Mouse (Mus musculus) lung, embryonic 16.5 days (tissue): ENCODE measurements around the gene Med24. TPM values are rescaled to one million over a fixed set of nuclear protein-coding genes. Genes with fewer than 3 reads are reported as not detected.

Experiments
- ATAC-seq: fragments of 200-750 bp; cut with Nextera tagmentation; 2 replicates; pipeline ENCODE4 v1.8.0; 2017; ENCODE audit warnings: low read depth, mild to moderate bottlenecking, moderate library complexity
- H3K27ac ChIP-seq: fragments of 300-500 bp; sonication (generic); 2 replicates; pipeline ENCODE4 v1.5.1; 2014; ENCODE audit warnings: mild to moderate bottlenecking, control low read depth, low read length
- H3K27me3 ChIP-seq: fragments of 300-500 bp; sonication (generic); 2 replicates; pipeline ENCODE4 v1.6.1; 2014; ENCODE audit warnings: low read depth, low read length, mixed read lengths; ENCODE audit not compliant: control insufficient read depth, insufficient read depth
- H3K36me3 ChIP-seq: fragments of 300-500 bp; sonication (generic); 2 replicates; pipeline ENCODE4 v1.6.1; 2014; ENCODE audit warnings: low read length; ENCODE audit not compliant: control insufficient read depth, insufficient read depth
- H3K4me1 ChIP-seq: fragments of 300-500 bp; sonication (generic); replicated peaks from 2 replicates; pipeline ENCODE4 v1.6.1; 2014; ENCODE audit warnings: low read length, mixed read lengths; ENCODE audit not compliant: control insufficient read depth, insufficient read depth
- H3K4me2 ChIP-seq: fragments of 300-500 bp; sonication (generic); 2 replicates; pipeline ENCODE4 v1.6.1; 2014; ENCODE audit warnings: low read depth, low read length, control low read depth
- H3K4me3 ChIP-seq: fragments of 300-500 bp; sonication (generic); 2 replicates; pipeline ENCODE4 v1.5.1; 2014; ENCODE audit warnings: mild to moderate bottlenecking, low read length, control low read depth
- H3K9ac ChIP-seq: fragments of 300-500 bp; sonication (generic); 2 replicates; pipeline ENCODE4 v1.6.1; 2014; ENCODE audit warnings: low read length, control low read depth
- H3K9me3 ChIP-seq: fragments of 300-500 bp; sonication (generic); 2 replicates; pipeline ENCODE4 v1.6.1; 2016; ENCODE audit warnings: low read length; ENCODE audit not compliant: control insufficient read depth
- WGBS: fragments of 180-500 bp; shearing (Covaris S2); extraction: QIAGEN DNeasy Blood & Tissue Kit; methylation state at CpG from one replicate; pipeline ENCODE4 v1.1.7; 2014; 5-methylcytosine and 5-hydroxymethylcytosine counted together
- polyA plus RNA-seq: library from polyadenylated mRNA; unstranded; fragments of >200 nt; fragmentation: Nextera tagmentation; extraction: Ambion mirVana; gene quantifications from 2 replicates; pipeline ENCODE4 v1.2.1, GENCODE M21; 2015

The Med24 gene
- polyA plus RNA-seq = 56.6 and 57.8 TPM in 2 replicates

DNA sequence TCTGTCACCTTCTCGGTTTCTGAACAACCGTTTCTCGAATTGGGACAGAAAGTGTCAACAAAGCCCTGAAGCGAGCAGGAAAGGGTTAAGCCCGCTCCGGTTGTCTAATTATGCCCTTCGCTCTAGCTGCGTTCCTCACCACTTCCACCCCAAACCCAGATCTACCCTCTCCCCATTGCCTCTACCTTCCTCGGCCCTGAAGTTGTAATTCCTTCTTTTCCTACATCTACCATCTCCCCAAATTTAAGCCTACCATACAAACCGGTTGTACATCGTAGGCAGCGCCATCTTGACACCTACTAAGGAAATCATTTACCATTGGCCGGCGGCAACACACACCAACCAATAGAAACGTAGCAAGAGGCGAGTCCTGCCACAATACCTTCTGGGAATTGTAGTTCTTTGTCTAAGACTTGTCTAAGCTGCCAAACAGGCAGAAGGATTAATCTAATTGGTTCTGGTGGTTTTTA is at the start of gene Med24:
TSS of gene Med24 (minus strand) at position 317 of the 470 bp plus-strand sequence.
- H3K27ac ChIP-seq = 0 out of 2 replicates have a peak within 1 kb of the TSS, but pooled peaks have one; percentile 47
- WGBS = 0% methylated on average over 16 of the region's 16 CpGs

DNA sequence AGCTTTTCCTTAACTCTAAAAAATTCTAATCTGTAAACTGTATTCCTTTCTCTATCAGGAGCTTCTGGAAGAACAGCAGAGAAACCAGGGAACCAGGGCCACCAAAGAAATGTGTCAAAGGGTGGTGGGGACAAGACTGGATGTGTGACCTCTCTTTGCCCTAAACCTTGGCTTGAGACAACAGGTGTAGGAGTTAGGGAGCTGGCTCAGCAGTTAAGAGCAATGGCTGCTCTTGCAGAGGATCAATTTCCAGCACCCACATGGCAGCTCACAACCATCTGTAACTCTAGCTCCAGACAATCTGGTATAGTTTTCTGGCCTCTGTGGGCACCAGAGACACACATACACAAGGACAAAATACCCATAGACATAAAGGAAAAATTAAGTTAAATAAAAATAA is 48.7 kb upstream of the Med24 start:
- no peaks in the 10 kb centered on the region for H3K27me3 ChIP-seq
- H3K36me3 ChIP-seq = no peaks in the 10 kb centered on the region
- H3K4me3 ChIP-seq = no peak overlapping the region
- ATAC-seq = no peak
- no peaks in the 10 kb centered on the region for H3K9me3 ChIP-seq
- H3K4me2 ChIP-seq = no peak overlapping the region
- no peak overlapping the region for H3K9ac ChIP-seq
- H3K27ac ChIP-seq = peak overlapping the region; percentile 97
- peaks cover 60% of the 10 kb centered on the region for H3K4me1 ChIP-seq

More for the DNA sequence above, at the start of gene Med24:
- Histone ChIP-seq H3K4me3 (peak within 1 kb of the TSS; percentile 72), H3K4me2 (peak within 1 kb of the TSS; percentile 79), H3K9me3 (peaks cover 2% of the 10 kb centered on the region; the same call in 1 of the 2 replicates), H3K27me3 (no peaks in the 10 kb centered on the region), H3K36me3 (peaks cover 4% of the 10 kb centered on the region; the same call in 1 of the 2 replicates), H3K4me1 (peaks cover 8% of the 10 kb centered on the region), H3K9ac (peak within 1 kb of the TSS; percentile 63)
- peak; percentile 96 for ATAC-seq

GRCm38 (mm10) chr11:98776843-98777590 is 47.8 kb upstream of the Med24 start:
- H3K4me2 ChIP-seq = peak overlapping the region; percentile 59
- H3K9ac ChIP-seq = peak overlapping the region; percentile 51
- peak; percentile 15 for ATAC-seq
- H3K36me3 ChIP-seq = no peaks in the 10 kb centered on the region
- H3K4me3 ChIP-seq = no peak overlapping the region
- H3K9me3 ChIP-seq = no peaks in the 10 kb centered on the region
- no peaks in the 10 kb centered on the region for H3K27me3 ChIP-seq
- peaks cover 58% of the 10 kb centered on the region for H3K4me1 ChIP-seq
- 4% methylated on average over 9 of the region's 9 CpGs for WGBS
- H3K27ac ChIP-seq = peak overlapping the region; percentile 97

- 26% methylated on average over 12 of the region's 12 CpGs for WGBS
- Histone ChIP-seq H3K36me3 (no peaks in the 10 kb centered on the region), H3K4me3 (peak overlapping the region; percentile 47), H3K27me3 (no peaks in the 10 kb centered on the region), H3K4me1 (peaks cover 57% of the 10 kb centered on the region), H3K9ac (peak overlapping the region; percentile 51), H3K27ac (peak overlapping the region; percentile 97), H3K4me2 (peak overlapping the region; percentile 59), H3K9me3 (no peaks in the 10 kb centered on the region)
- no peak for ATAC-seq
Observed at GRCm38 (mm10) chr11:98776052-98776764, 47.0 kb upstream of the Med24 start.

GRCm38 (mm10) chr11:98775348-98776051 is 46.3 kb upstream of the Med24 start:
- peak overlapping the region; percentile 51 for H3K9ac ChIP-seq
- under 1% methylated on average over 15 of the region's 15 CpGs for WGBS

GRCm38 (mm10) chr11:98774582-98775347 is 45.5 kb upstream of the Med24 start, which contains the start of gene Nr1d1:
Gene Nr1d1 (minus strand): TSS chr11:98775333.
- Histone ChIP-seq H3K4me2 (peak within 1 kb of the TSS; percentile 59), H3K27me3 (no peaks in the 10 kb centered on the region), H3K9me3 (no peaks in the 10 kb centered on the region), H3K4me3 (peak within 1 kb of the TSS; percentile 47), H3K9ac (peak within 1 kb of the TSS; percentile 51), H3K4me1 (peaks cover 57% of the 10 kb centered on the region), H3K27ac (peak within 1 kb of the TSS; percentile 97), H3K36me3 (peaks cover 3% of the 10 kb centered on the region; the same call in 1 of the 2 replicates)
- WGBS = under 1% methylated on average over 22 of the region's 22 CpGs
- no peak for ATAC-seq

More at GRCm38 (mm10) chr11:98775348-98776051, 46.3 kb upstream of the Med24 start:
- peak overlapping the region; percentile 97 for H3K27ac ChIP-seq
- H3K4me1 ChIP-seq = peaks cover 57% of the 10 kb centered on the region
- peak overlapping the region; percentile 59 for H3K4me2 ChIP-seq
- no peaks in the 10 kb centered on the region for H3K36me3 ChIP-seq
- H3K4me3 ChIP-seq = peak overlapping the region; percentile 47
- peak; percentile 69 for ATAC-seq
- no peaks in the 10 kb centered on the region for H3K27me3 ChIP-seq
- H3K9me3 ChIP-seq = no peaks in the 10 kb centered on the region

DNA sequence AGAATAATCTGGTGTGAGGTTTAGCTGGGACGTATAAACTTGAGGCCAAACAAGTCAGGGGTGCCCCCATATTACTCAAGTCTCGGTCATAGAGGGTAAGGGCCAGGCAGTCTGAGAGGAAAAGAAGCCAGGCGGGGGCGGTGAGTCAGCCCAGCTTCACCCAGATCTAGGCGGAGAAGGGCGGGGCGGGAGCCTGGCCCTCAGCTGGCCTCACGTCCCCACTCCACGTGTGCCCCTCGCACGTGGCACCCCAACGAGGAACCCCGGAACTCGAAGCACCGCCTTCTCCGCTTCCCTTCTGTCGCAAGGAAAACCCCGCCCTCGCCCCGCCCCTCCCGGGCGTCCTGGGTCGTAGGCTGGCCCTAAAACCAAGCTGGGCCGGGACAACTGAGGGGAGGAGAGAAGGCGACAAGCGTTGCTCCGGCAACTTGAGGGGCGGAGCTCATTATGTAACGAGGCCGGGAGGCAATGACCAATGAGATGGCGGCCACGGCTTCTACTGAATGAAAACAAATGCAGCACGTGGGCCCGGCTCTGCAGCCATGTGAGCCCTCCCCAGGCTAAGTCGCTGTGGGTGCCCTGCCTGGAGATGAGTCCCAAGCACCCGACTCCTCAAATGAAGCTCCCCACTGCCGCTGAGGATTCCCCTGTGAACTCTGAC is 44.5 kb upstream of the Med24 start:
- H3K4me1 ChIP-seq = peaks cover 60% of the 10 kb centered on the region
- WGBS = under 1% methylated on average over 36 of the region's 37 CpGs
- no peaks in the 10 kb centered on the region for H3K9me3 ChIP-seq
- peak overlapping the region; percentile 78 for H3K27ac ChIP-seq
- peak overlapping the region; percentile 47 for H3K4me3 ChIP-seq
- peaks cover 6% of the 10 kb centered on the region; the same call in 1 of the 2 replicates for H3K36me3 ChIP-seq
- H3K4me2 ChIP-seq = peak overlapping the region; percentile 59
- no peaks in the 10 kb centered on the region for H3K27me3 ChIP-seq
- peak overlapping the region; percentile 41; the same call in 1 of the 2 replicates for H3K9ac ChIP-seq
- peak; percentile 81 for ATAC-seq

DNA sequence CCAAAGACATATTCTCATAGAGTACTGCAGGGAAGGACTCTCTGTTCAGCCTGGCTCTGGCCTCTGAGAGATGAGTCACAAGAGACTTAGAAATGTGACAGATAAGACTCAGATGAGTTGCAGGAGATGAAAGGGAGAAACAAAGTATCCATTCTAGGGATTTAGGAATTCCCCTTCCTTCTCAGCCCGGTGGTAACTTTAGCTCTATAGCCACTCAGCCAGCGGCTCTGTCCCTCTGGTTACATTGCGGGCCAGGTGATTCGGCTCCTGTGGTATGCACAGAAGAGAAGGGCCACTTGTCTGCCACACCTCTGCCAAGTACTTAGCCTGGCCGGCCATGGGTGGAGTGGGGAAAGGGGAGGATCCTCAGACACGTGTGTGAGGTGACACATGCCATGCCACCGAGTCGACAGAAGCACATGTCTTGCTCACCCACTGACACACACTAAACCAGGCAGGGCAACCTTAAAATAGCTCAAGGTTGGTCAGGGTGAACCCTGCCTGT is 43.5 kb upstream of the Med24 start:
- WGBS = 26% methylated on average over 8 of the region's 8 CpGs
- Histone ChIP-seq H3K4me1 (peaks cover 67% of the 10 kb centered on the region), H3K27ac (peak overlapping the region; percentile 88), H3K9ac (0 out of 2 replicates have a peak overlapping the region, but pooled peaks have one; percentile 1), H3K9me3 (no peaks in the 10 kb centered on the region), H3K4me3 (no peak overlapping the region), H3K36me3 (peaks cover 6% of the 10 kb centered on the region; the same call in 1 of the 2 replicates), H3K4me2 (peak overlapping the region; percentile 59; the same call in 1 of the 2 replicates), H3K27me3 (no peaks in the 10 kb centered on the region)
- ATAC-seq = peak; percentile 44
